Mouse (Mus musculus): ENCODE results near the gene Dis3. TPM values are rescaled to one million over a fixed set of nuclear protein-coding genes. Genes with fewer than 3 reads are reported as not detected.

Dis3 gene
- 6.0 and 9.6 TPM in 2 replicates for polyA plus RNA-seq (2012; rRNA removed)
- polyA plus RNA-seq (2014; fragmentation: Nextera tagmentation; extraction: Ambion mirVana) = 16.3 and 18.1 TPM in 2 replicates

DNA sequence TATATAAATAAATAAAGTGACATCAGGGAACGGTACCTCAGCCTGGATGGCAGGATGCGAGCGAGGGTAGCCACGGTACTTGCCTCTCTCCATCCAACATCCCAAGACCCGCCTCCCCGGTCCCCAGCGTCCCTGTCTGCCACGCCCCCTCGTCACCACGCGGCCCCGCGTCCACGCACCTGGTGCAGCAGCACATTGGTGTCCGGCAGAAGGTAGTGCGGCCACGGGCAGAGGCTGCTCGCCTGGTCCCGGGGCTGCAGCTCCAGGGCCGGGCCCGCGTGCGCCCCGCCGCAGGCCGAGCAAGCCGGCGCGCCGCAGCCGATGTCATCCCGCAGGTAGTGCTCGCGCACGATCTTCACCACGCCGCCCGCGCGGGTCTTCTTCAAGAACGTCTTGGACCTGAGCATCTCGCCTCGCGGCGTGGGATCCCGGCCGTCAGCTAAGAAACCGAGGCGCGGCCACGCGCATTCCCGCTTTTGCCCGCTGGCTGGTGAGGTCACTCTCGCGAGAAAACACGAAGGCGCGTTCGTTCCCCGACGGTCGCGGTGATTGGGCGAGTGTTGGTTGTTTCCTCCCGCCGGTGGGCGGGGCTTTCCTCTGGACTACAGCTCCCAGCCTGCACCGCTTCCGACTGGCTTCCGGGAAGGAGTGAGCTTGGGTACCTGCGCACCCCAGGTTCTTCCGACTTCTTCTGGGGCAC is at the start of gene Dis3, which contains the start of gene Pibf1:
Gene Dis3 (minus strand): TSS at position 504 of the 700 bp plus-strand sequence.
Gene Pibf1 (plus strand): TSS at position 158 of the 700 bp plus-strand sequence.
- under 1% methylated on average over 69 of the region's 73 CpGs for WGBS (ENCODE audit: insufficient replicate concordance)
- Histone ChIP-seq H3K9ac (replicated peaks) (peak within 1 kb of the TSS; percentile 86), H3K27ac (peak within 1 kb of the TSS; percentile 43), H3K9me3 (ENCODE audit: control insufficient read depth, low read length) (no peaks in the 10 kb centered on the region), H3K4me3 (ENCODE audit: insufficient read depth in 1 of 2, low read depth in 2 of 2, low read length in 2 of 2) (peak within 1 kb of the TSS; percentile 90 to 99), H3K4me1 (replicated peaks; ENCODE audit: control insufficient read depth in 2 of 2, insufficient read depth in 2 of 2, low read length in 1 of 2) (peaks cover 3% of the 10 kb centered on the region in 2 experiments; a peak in 1 of 4 replicates), H3K4me2 (ENCODE audit: low read depth) (peak within 1 kb of the TSS; percentile 87), H3K36me3 (replicated peaks; ENCODE audit: control insufficient read depth, insufficient read depth, low read depth) (peaks cover 18% of the 10 kb centered on the region), H3K27me3 (ENCODE audit: control insufficient read depth, insufficient read depth, low read length) (no peaks in the 10 kb centered on the region)
- DNase-seq (ENCODE audit: low read depth in 3 of 3, low spot score in 3 of 3) = peak; percentile 96 to 98 (median 97)
- TF ChIP-seq EP300 (IDR thresholded peaks at IDR 0.05; ENCODE audit: low read depth) (peak; percentile 56), CTCF (IDR thresholded peaks at IDR 0.05; ENCODE audit: low read depth) (no peak)
- peak; percentile 100 for ATAC-seq (ENCODE audit: insufficient read depth)

DNA sequence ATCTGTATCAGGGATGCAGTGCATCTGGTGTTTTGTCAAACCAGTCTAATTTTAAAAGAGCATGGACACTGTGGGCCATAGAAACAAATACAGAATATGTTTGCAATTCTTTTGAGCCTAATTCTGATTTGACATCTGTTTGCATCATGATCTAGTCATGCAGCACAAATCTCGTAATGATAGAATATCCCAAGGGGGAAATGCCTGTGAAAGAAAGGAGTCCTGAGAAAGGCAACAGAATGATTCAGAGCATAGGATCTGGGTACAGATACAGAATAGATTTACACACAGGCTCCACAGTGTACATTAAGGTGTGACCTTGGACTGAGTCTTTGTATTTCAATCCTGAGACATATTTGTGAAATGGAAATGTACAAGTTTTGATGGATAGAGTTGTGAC is 47.3 kb upstream of the Dis3 start:
- no peaks in the 10 kb centered on the region for H3K27me3 ChIP-seq (ENCODE audit: control insufficient read depth, insufficient read depth, low read length)
- H3K4me2 ChIP-seq (ENCODE audit: low read depth) = no peak overlapping the region
- no peak for TF ChIP-seq CTCF (IDR thresholded peaks at IDR 0.05; ENCODE audit: low read depth)
- H3K4me3 ChIP-seq (ENCODE audit: insufficient read depth in 1 of 2, low read depth in 2 of 2, low read length in 2 of 2) = no peak overlapping the region
- no peak for ATAC-seq (ENCODE audit: insufficient read depth)
- no peak overlapping the region for H3K9ac ChIP-seq (replicated peaks)
- no peaks in the 10 kb centered on the region for H3K9me3 ChIP-seq (ENCODE audit: control insufficient read depth, low read length)
- H3K27ac ChIP-seq = no peak overlapping the region
- no peak for DNase-seq (ENCODE audit: low read depth in 3 of 3, low spot score in 3 of 3)
- H3K36me3 ChIP-seq (replicated peaks; ENCODE audit: control insufficient read depth, insufficient read depth, low read depth) = no peaks in the 10 kb centered on the region; the same call in 1 of the 2 replicates
- no peaks in the 10 kb centered on the region for H3K4me1 ChIP-seq (replicated peaks; ENCODE audit: control insufficient read depth in 2 of 2, insufficient read depth in 2 of 2, low read length in 1 of 2)
- 80% methylated on average over 1 of the region's 1 CpGs for WGBS (ENCODE audit: insufficient replicate concordance)

DNA sequence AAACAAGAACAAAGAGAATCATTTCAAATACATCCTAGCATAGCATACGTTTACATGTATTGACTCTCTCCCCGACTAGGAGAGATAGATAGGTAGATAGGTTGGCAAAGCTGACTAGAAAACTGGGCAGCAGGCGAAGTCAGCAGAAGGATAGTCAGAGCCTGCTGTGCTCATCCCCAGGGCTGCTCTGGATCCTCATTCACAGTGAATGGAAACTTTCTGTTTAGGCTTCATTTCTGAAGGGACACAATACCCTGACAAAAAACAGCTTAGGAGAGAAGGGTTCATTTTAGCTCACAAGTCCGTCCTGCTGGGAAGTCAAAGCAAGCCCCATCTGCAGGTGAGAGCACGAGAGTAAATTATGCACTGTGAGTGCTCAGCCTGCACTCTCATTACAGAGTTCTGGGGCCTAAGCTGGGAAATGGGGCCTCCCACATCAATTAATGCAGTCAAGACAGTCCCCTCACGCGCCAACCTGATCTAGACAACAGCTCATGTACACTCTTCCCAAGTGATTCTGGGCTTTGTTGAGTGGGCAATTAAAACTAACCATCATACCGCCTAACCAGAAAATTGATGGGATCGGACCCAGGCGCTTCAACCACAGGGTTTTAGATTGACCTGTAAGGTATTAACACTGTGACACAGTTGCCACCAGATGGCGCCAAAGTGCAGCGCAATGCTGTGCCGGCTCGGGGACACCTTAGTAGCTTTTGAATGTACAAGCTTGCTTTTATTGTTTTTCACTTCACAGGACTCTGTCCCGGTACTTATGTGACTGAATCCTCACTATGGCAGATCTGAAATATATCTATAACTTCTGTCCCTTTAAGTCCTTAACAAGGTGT is 42.4 kb upstream of the Dis3 start:
- DNase-seq (ENCODE audit: low read depth in 3 of 3, low spot score in 3 of 3) = peak; percentile 47 to 52 (median 50)
- no peak overlapping the region for H3K9ac ChIP-seq (replicated peaks)
- no peaks in the 10 kb centered on the region for H3K27me3 ChIP-seq (ENCODE audit: control insufficient read depth, insufficient read depth, low read length)
- H3K4me2 ChIP-seq (ENCODE audit: low read depth) = no peak overlapping the region
- peak; percentile 75; the same call in 1 of the 2 replicates for ATAC-seq (ENCODE audit: insufficient read depth)
- H3K4me1 ChIP-seq (replicated peaks; ENCODE audit: control insufficient read depth in 2 of 2, insufficient read depth in 2 of 2, low read length in 1 of 2) = no peaks in the 10 kb centered on the region
- H3K36me3 ChIP-seq (replicated peaks; ENCODE audit: control insufficient read depth, insufficient read depth, low read depth) = peaks cover under 1% of the 10 kb centered on the region; the same call in 1 of the 2 replicates
- no peaks in the 10 kb centered on the region for H3K9me3 ChIP-seq (ENCODE audit: control insufficient read depth, low read length)
- 30% methylated on average over 15 of the region's 15 CpGs for WGBS (ENCODE audit: insufficient replicate concordance)
- H3K27ac ChIP-seq = no peak overlapping the region
- TF ChIP-seq CTCF (IDR thresholded peaks at IDR 0.05; ENCODE audit: low read depth) (peak; percentile 95), EP300 (IDR thresholded peaks at IDR 0.05; ENCODE audit: low read depth) (no peak)
- no peak overlapping the region for H3K4me3 ChIP-seq (ENCODE audit: insufficient read depth in 1 of 2, low read depth in 2 of 2, low read length in 2 of 2)

DNA sequence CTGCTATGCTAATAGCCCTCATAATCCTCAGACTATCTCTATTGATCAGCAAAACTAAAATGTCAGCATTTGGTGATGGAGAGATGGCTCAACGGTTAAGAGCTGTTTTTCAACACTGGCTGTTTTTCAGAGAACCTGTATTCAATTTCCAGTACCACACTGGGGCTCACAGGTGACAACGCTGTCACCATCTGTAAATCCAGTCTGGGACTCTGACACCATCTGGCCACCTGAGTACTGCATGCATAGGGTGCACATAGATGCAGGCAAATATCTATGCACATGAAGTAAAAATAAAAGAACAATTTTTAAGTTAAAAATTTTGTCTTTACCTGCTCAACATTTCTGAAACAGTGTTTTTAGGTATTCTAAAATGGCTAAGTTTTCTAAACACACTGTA is 40.5 kb upstream of the Dis3 start:
- no peak overlapping the region for H3K4me3 ChIP-seq (ENCODE audit: insufficient read depth in 1 of 2, low read depth in 2 of 2, low read length in 2 of 2)
- WGBS (ENCODE audit: insufficient replicate concordance) = 79% methylated on average over 2 of the region's 2 CpGs

DNA sequence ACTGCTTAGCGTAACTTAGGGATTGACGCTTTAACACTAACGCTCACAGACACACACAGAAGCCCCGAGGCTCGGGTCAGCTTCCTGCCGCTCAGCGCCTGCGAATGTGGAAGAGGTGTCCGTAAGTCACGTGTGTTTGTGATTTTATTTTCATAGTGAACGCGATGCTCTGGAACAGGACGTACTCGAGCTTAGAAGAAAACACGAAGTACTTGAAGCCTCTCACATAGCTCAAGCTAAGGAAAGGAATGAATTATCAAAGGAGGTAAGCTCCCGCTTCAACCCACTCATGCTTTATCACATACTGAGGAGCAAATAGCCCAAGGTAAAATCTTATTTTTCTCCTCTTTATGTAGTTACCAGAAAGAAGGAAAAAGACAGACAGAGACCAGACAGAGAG is 36.7 kb upstream of the Dis3 start:
- H3K9ac ChIP-seq (replicated peaks) = no peak overlapping the region
- H3K27ac ChIP-seq = no peak overlapping the region
- H3K27me3 ChIP-seq (ENCODE audit: control insufficient read depth, insufficient read depth, low read length) = no peaks in the 10 kb centered on the region
- H3K36me3 ChIP-seq (replicated peaks; ENCODE audit: control insufficient read depth, insufficient read depth, low read depth) = peaks cover 5% of the 10 kb centered on the region; the same call in 1 of the 2 replicates
- no peak overlapping the region for H3K4me2 ChIP-seq (ENCODE audit: low read depth)
- H3K4me3 ChIP-seq (ENCODE audit: insufficient read depth in 1 of 2, low read depth in 2 of 2, low read length in 2 of 2) = no peak overlapping the region
- no peaks in the 10 kb centered on the region for H3K4me1 ChIP-seq (replicated peaks; ENCODE audit: control insufficient read depth in 2 of 2, insufficient read depth in 2 of 2, low read length in 1 of 2)
- 84% methylated on average over 16 of the region's 16 CpGs for WGBS (ENCODE audit: insufficient replicate concordance)
- no peak for TF ChIP-seq CTCF (IDR thresholded peaks at IDR 0.05; ENCODE audit: low read depth)
- TF ChIP-seq EP300 (IDR thresholded peaks at IDR 0.05; ENCODE audit: low read depth) = no peak
- ATAC-seq (ENCODE audit: insufficient read depth) (no peak), DNase-seq (ENCODE audit: low read depth in 3 of 3, low spot score in 3 of 3) (no peak)
- no peaks in the 10 kb centered on the region for H3K9me3 ChIP-seq (ENCODE audit: control insufficient read depth, low read length)

More for the DNA sequence above, 40.5 kb upstream of the Dis3 start:
- no peaks in the 10 kb centered on the region for H3K27me3 ChIP-seq (ENCODE audit: control insufficient read depth, insufficient read depth, low read length)
- DNase-seq (ENCODE audit: low read depth in 3 of 3, low spot score in 3 of 3) (no peak), ATAC-seq (ENCODE audit: insufficient read depth) (no peak)
- H3K36me3 ChIP-seq (replicated peaks; ENCODE audit: control insufficient read depth, insufficient read depth, low read depth) = peaks cover 5% of the 10 kb centered on the region; the same call in 1 of the 2 replicates
- H3K9ac ChIP-seq (replicated peaks) = no peak overlapping the region
- no peak overlapping the region for H3K4me2 ChIP-seq (ENCODE audit: low read depth)
- no peak overlapping the region for H3K27ac ChIP-seq
- H3K4me1 ChIP-seq (replicated peaks; ENCODE audit: control insufficient read depth in 2 of 2, insufficient read depth in 2 of 2, low read length in 1 of 2) = no peaks in the 10 kb centered on the region
- H3K9me3 ChIP-seq (ENCODE audit: control insufficient read depth, low read length) = no peaks in the 10 kb centered on the region
- no peak for TF ChIP-seq CTCF (IDR thresholded peaks at IDR 0.05; ENCODE audit: low read depth)
- no peak for TF ChIP-seq EP300 (IDR thresholded peaks at IDR 0.05; ENCODE audit: low read depth)
